Mouse (Mus musculus) layer of hippocampus, adult 2 months (tissue): ENCODE results near the gene Ergic1. TPM values are rescaled to one million over a fixed set of nuclear protein-coding genes. Genes with fewer than 3 reads are reported as not detected.
A peak's percentile ranks its signal among the peaks of the same experiment; 100 is the strongest.

Experiments
- DNase-seq, 2 experiments: peaks; one replicate each; pipeline ENCODE4 v3.0.0; 2022; ENCODE audit warnings: low spot score in 2 of 2
- H3K27ac ChIP-seq: fragments of 200-600 bp; 2 replicates; pipeline ENCODE4 v1.8.1; 2022
- H3K4me3 ChIP-seq: fragments of 200-600 bp; 2 replicates; pipeline ENCODE4 v1.8.1; 2022; ENCODE audit warnings: mild to moderate bottlenecking
- CTCF ChIP-seq: fragments of 200-600 bp; conservative IDR thresholded peaks from 2 replicates; pipeline ENCODE4 v1.8.1; 2022; ENCODE audit warnings: antibody characterized with exemption, mild to moderate bottlenecking, moderate library complexity
- total RNA-seq, 2 experiments: library from RNA; stranded (reverse); gene quantifications; 2 replicates each; pipeline ENCODE4 v1.2.3; 2021

Ergic1 gene
- total RNA-seq, 2 experiments from 2014 or later, result 121 to 124 TPM

GRCm38 (mm10) chr17:26601926-26602325 is 40.6 kb downstream of the Ergic1 start:
- no peak for DNase-seq
- TF ChIP-seq CTCF, result no peak
- no peak overlapping the region for H3K4me3 ChIP-seq
- H3K27ac ChIP-seq, result peak overlapping the region; percentile 74; the same call in 1 of the 2 replicates

GRCm38 (mm10) chr17:26602371-26602885 is 41.1 kb downstream of the Ergic1 start:
- no peak for TF ChIP-seq CTCF
- DNase-seq, result no peak
- Histone ChIP-seq H3K27ac (peak overlapping the region; percentile 74), H3K4me3 (no peak overlapping the region)

- peak overlapping the region; percentile 74 for H3K27ac ChIP-seq
- TF ChIP-seq CTCF, result no peak
- no peak for DNase-seq
- H3K4me3 ChIP-seq, result no peak overlapping the region
These were observed 42.0 kb downstream of the Ergic1 start for GRCm38 (mm10) chr17:26603311-26603710.

DNA sequence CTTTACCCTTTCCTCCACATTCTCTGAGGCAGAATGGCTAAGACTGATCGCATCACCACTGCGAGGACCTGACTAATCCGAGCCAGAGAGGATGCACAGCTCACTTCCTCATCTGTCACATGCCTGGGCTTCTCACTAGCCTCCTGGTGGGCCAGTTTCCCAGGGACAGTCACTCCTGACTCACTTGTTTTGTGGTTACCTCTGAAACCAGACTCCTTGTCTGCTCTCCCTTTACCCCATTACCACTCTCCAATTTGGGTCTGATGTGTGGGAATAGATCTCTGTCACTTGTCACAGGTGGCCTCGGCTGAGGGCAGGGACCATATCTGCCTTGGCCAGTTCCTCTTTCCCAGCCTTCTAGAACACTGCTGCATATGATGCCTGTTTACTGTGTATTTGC is 44.3 kb downstream of the Ergic1 start:
- no peak overlapping the region for H3K4me3 ChIP-seq
- no peak for DNase-seq
- TF ChIP-seq CTCF, result no peak
- H3K27ac ChIP-seq, result no peak overlapping the region

DNA sequence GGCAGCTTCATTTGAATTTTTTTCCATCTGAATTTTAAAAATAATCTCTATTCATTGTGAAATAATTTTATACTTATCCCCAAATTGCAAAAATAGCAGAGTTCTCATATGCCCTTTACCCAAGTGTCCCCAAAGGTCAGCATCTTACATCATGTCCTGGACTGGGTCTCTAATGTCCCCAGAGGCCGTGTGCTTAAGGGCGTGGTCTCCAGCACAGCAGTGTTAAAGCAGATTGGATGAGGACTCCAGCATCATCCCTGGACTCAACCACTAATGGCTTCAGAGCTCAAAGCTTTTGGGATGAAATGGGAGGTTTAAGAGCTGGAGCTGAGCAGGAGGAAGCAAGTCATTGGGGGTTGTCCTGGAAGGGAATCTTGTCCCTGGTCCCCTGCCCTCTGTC is 45.2 kb downstream of the Ergic1 start:
- TF ChIP-seq CTCF, result no peak
- Histone ChIP-seq H3K27ac (no peak overlapping the region), H3K4me3 (no peak overlapping the region)
- no peak for DNase-seq

DNA sequence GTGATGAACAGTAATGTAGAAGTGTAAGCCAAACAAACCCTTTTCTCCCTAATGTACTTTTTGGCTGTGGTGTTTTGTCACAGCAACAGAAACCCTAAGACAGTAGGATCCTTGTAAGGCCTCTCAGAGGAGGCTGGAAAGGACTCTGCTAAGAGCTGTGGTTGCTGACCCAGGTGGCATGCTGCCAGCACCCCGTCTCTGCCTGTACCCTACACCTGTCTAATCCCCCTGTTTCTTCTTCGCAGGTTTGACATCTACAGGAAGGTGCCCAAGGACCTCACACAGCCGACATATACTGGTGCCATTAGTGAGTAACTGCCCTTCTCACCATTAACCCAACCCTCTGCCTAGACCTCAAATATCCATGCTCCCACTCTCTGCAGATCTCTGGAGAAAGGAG is 47.1 kb downstream of the Ergic1 start:
- no peak for DNase-seq
- Histone ChIP-seq H3K4me3 (no peak overlapping the region), H3K27ac (no peak overlapping the region)
- no peak for TF ChIP-seq CTCF

DNA sequence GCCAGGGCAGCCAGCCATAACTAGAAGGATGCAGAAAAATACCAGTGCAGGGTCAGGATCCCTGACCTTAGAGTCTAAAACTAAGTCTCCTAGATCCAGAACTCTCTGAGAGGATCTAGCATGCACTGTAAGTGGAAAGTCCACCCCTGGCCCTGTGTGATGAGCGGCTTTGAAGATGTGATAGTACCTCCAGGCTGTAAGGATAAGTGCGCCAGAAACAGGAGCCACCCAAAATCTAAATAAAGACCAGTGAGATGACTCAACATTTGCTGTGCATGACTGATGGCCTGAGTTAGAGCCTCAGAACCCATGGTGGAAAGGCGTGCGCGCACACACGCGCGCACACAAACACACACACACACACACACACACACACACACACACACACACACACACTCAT is 47.6 kb downstream of the Ergic1 start:
- Histone ChIP-seq H3K27ac (no peak overlapping the region), H3K4me3 (no peak overlapping the region)
- DNase-seq, result no peak
- TF ChIP-seq CTCF, result no peak

- Histone ChIP-seq H3K27ac (no peak overlapping the region; the same call in 1 of the 2 replicates), H3K4me3 (no peak overlapping the region)
- peak; percentile 62 to 79 for DNase-seq
- TF ChIP-seq CTCF, result no peak
These were observed 48.5 kb downstream of the Ergic1 start for GRCm38 (mm10) chr17:26609820-26610219.

DNA sequence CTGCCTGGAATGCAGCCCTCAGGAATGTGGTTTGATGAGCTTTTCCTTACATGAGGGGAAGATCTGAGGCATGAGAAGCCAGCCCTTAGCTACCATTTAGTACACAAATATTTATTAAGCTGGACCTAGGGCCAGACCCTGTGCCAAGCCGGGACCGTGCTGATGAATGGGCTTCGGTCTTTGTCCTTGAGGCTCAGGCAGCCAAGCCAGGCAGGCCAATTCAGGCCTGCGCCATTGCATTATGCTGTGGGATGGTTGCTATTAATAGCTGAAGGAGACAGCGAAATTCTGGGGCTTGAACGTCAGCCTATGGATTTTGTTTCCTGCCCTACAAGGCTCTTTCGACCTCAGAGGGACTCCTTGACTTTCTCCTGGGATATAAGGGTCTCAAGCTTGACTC is 50.0 kb downstream of the Ergic1 start:
- no peak for DNase-seq
- TF ChIP-seq CTCF, result no peak
- H3K4me3 ChIP-seq, result no peak overlapping the region
- peak overlapping the region; percentile 29; the same call in 1 of the 2 replicates for H3K27ac ChIP-seq

DNA sequence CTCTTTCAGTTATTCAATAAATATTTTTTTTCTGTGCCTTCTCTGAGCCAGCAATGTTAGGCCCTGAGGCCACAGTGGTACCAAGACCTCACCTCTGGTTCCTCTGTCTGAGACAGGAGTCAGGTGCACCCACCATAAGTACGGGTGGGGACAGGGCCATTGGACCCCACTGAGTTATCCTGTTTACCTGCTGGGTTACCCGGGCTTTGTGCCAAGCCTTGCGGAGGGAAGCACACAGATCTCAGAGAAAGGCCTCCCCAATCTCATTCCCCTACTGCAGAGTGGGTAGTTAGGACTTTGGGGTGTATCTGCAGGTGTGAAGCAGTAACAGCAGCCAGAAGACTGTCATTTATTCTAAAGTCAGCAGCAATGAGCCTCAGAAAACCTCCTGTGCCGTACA is 50.6 kb downstream of the Ergic1 start:
- Histone ChIP-seq H3K4me3 (no peak overlapping the region), H3K27ac (peak overlapping the region; percentile 29; the same call in 1 of the 2 replicates)
- DNase-seq, result no peak
- no peak for TF ChIP-seq CTCF

DNA sequence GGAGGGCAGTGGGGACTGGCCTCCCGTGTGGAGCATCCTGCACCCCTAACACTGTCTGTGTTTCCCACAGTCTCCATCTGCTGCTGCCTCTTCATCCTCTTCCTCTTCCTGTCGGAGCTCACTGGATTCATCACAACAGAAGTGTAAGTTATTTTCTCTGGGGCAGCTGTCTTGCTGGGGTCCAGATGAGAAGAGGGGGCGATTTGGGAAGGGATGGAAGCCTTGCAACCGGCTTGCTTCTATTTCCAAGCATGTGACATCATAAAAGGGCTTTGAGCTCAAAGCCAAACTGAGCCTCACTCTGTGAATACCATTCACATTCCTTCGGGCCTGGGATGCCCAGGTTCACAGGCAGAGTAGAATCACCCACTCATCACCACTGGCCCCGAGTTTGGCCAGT is 53.0 kb downstream of the Ergic1 start:
- no peak for DNase-seq
- no peak overlapping the region for H3K4me3 ChIP-seq
- TF ChIP-seq CTCF, result no peak
- H3K27ac ChIP-seq, result peak overlapping the region; percentile 52; the same call in 1 of the 2 replicates

- peak overlapping the region; percentile 52 for H3K27ac ChIP-seq
- no peak for TF ChIP-seq CTCF
These were observed 53.6 kb downstream of the Ergic1 start for GRCm38 (mm10) chr17:26614708-26615486.

GRCm38 (mm10) chr17:26616696-26617095 is 55.4 kb downstream of the Ergic1 start:
- peak overlapping the region; percentile 53; the same call in 1 of the 2 replicates for H3K27ac ChIP-seq
- no peak overlapping the region for H3K4me3 ChIP-seq
- no peak for TF ChIP-seq CTCF
- DNase-seq, result no peak

More at GRCm38 (mm10) chr17:26614708-26615486, 53.6 kb downstream of the Ergic1 start:
- DNase-seq, result no peak
- H3K4me3 ChIP-seq, result no peak overlapping the region

GRCm38 (mm10) chr17:26618498-26618897 is 57.2 kb downstream of the Ergic1 start:
- no peak for TF ChIP-seq CTCF
- Histone ChIP-seq H3K27ac (no peak overlapping the region), H3K4me3 (no peak overlapping the region)
- DNase-seq, result no peak
